Mouse (Mus musculus) gastrocnemius, postnatal 4 days (tissue): ENCODE results near the gene Gfra1. TPM values are rescaled to one million over a fixed set of nuclear protein-coding genes. Genes with fewer than 3 reads are reported as not detected.
A peak's percentile ranks its signal among the peaks of the same experiment; 100 is the strongest.

ENCODE experiments used
- DNase-seq, 2 experiments: peaks; one replicate each; pipeline ENCODE4 v3.0.0; 2021 to 2022; ENCODE audit warnings: low spot score in 2 of 2, mixed read lengths in 2 of 2
- total RNA-seq, 2 experiments: library from RNA; stranded (reverse); gene quantifications; 2 replicates each; pipeline ENCODE4 v1.2.3; 2021

Gfra1 gene
- total RNA-seq, 2 experiments from 2014 or later = 12.5 to 13.9 TPM

- no peak for DNase-seq
Measured at GRCm38 (mm10) chr19:58336802-58337201, 118.9 kb downstream of the Gfra1 start.

DNA sequence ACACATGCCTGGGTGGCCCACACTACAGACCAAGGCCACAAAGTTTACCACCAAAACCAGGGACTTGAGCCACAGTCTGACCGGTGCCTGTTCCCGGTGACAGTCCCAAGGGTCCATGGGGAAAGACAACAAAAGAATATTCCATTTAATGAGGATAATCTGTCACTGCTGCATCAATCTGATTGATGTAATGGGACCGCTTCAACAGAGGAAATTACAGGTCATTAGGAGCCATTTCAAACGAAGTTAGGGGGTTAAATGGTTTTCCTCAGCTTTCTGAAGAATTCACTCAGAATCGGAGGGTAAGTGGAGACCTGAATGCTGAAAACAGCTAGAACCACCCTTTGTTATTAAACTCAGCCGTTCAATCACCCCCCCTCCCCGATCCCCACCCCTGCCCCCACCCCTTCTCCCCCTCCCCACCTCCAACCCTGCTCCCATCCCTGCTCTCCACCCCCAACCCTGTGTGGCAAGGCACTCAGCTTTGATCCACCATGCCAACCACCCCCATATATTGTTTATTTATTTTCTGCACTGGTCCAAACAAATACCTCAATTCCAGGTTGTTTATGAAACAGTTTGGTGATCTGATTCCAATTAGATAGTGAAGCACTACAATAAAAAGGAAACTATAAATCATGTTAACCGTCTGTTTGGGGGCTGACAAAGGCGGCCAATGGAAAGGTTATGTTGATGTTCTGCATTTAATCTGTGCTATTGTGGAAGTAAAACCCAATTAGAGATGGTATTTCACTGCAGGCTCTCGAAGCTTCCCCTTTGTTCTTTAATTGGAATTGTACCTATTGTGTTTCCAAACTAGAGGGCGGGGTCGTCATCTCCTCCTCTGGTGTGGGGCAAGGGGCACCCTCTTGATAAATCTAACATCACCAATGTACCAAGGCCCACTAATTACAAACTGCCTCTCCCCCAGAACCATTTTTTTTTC lies 119.9 kb downstream of the Gfra1 start:
- DNase-seq = no peak

- no peak for DNase-seq
Measured at GRCm38 (mm10) chr19:58329305-58329704, 126.4 kb downstream of the Gfra1 start.

- DNase-seq = no peak
Measured at GRCm38 (mm10) chr19:58328014-58328413, 127.7 kb downstream of the Gfra1 start.

GRCm38 (mm10) chr19:58316474-58316873 lies 139.2 kb downstream of the Gfra1 start:
- DNase-seq = no peak

DNA sequence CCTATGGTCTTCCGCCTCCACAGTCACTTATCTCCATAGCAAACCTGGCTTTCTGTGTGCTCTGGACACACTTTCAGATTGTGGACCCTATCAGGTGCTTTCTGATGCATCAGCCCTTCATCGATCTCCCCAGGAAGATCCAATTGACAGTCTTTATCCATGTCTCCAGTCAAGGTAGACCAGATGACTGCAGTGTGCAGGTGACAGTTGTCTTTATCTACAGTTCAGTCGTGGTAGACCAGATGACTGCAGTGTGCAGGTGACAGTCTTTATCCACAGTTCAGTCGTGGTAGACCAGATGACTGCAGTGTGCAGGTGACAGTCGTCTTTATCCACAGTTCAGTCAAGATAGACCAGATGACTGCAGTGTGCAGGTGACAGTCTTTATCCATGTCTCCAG lies 140.0 kb downstream of the Gfra1 start:
- no peak for DNase-seq

DNA sequence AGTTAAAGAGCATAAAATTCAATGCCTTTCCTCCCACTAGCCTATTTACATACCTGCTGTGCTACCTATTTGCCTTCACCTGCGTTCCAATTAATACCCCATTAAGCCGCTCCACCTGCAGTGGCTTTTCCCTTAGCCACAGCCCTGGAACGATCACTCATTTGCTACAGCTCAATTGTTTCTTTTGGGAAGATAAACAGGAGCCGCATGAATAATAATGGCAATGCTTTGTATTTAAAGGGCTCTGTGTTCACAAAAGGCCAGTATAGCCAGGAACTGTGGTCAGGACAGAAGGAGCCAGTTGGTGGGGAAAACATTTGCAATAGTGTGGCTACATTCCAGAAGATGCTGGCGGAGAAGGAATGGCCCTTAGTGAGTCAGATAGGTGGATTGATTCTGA lies 141.1 kb downstream of the Gfra1 start:
- no peak for DNase-seq

- no peak for DNase-seq
Measured at GRCm38 (mm10) chr19:58313785-58314184, 141.9 kb downstream of the Gfra1 start.

- no peak for DNase-seq
Measured at GRCm38 (mm10) chr19:58312492-58312891, 143.2 kb downstream of the Gfra1 start.

DNA sequence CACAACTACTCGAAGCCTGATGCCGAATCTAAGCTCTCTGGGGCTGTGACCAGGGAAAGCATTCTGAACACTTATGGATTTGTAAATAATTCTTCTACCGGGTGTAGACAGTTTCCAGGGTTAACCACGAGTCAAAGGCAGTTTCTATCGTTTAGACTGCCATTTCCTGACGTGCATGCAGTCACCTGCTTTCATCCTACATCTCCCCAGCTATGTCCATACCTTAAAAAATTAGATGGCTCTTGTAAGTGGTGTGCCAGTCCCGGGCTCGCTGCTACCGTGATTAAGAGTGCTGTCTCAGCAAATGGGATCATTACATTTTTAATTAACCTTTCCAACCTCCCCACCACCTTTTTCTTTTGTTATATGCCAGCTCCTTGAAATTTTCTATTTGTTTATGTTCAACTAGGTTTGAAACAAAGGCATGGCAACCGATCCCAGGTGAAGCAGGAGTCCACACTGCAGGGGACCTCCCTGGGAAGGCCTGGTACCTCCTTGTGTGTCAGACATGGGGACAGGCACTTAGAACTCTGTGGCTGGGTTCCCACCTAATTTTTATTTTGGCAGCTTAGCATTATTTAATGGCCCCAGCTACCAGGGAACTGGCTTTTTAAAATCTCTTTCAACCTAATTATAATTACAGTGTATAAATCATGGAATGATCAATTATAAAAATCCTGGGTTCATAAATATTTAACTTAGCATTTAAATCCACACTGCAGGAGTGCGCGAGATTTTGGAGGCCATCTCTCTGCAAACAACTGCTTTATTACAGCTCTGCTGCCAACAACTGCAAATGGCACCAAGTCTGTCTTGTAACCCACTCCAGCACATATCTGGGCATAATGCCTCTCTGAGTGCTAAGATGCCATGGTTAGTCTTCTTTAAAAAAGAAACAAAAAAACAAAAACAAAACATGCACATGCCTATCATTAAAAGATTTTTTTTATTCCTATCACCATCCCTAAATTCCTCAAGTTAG lies 145.1 kb downstream of the Gfra1 start:
- no peak for DNase-seq

DNA sequence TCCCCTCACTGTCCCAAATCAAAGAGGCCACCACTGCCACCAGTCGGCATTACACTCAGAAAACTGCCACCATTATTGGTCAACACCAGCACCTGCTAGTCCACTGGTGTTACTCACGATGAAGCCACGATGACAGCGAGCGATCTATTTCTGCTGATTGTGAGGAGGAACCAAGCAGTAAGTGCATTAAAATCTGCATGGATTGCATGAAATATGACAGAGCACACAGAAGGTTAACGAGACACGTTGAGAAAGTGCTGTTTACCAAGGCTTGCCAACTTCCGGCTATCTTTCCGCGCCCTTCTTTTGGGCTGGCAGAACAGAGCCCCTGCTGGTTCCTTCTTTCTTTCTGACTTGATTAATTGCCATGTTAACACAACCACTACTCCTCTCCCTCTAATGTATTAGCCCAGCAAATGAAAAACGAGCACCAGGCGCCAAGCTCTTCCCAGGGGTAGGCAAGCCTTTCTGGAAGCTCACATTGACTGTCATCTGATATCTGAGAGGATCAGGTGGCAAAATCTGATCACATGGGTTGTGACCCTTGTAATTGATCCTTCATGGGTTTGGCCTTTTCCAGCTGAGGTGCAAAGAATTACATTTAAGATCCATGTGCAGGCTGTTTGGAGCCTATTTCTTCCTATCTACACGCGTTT lies 146.0 kb downstream of the Gfra1 start:
- no peak for DNase-seq

DNA sequence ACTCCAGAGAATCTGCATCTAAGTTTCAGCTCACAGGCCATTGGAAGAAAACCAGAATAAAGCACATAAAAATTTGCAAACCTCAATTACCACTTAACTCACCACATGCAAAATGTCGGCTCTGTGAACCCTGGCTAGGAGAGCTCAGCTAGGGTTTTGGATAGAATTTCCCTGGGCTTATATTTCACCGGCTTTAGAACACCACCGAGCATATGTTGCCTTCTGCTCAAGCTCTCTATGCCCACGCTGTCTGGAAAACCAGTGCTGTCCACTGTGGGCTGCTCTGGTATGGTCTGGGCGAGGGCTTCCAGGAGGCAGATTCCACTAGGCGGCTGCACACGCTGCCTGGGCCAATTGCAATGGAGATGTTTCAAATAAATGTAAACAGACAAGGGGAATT lies 154.6 kb downstream of the Gfra1 start:
- no peak for DNase-seq

- no peak for DNase-seq
Measured at GRCm38 (mm10) chr19:58297926-58298325, 157.8 kb downstream of the Gfra1 start.

DNA sequence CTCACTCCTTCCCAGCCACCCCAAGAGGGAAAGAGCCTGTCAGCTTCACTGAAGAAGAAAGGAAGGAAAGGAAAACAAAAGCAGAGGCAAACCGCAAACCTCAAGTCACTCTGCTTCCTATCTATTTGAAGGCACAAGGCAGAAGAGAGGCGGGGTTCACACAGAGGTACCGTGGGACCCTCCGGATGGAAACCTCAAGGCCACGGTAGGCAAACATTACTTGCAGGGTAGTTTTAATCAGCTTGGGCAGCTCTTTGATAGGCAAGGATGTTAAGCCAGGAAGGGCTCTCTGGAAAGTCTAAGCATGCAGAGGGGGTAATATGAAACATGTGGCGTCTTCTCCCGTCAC lies 158.9 kb downstream of the Gfra1 start:
- DNase-seq = no peak

DNA sequence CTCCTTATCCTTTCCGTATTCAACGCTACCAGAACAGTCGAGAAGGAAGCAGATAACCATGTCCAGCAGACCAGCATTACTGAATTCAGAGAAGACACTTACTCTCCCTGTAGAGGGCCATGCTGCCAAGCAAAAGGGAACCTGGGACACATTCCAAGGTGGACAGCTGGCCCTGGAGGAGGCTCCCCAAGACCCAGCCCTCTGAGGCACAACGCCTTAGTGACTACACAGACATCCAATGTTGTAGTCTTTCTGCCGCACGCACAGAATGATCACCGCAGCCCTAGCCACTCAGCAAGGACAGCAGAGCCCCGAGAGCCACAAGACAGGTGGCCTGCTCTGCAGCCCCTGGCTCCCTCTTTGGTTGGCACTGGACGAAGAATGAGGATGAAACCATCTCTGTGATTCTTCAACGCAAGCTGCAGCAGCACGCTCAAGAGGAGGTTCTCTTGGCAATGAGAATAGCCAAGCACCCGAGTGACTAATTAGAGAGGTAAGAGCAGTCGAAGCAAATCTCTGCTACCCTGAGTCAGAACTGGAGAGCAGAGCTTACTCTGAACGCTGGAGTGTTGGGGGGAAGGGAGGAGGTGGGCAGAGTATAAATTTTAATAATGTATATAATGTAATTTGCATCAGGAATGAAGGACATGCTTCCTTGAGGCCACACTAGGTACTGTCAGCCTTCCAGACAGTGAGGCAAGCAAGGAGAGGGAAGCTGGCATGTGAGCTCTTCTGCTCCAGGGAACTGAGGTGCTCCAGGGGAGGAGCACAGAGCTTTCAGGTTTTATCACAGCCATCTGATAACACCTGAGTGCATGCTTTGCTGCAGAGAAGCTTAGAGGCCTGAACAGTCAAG lies 159.5 kb downstream of the Gfra1 start:
- DNase-seq = peak in 1 of 2 experiments; percentile 55

- peak in 1 of 2 experiments; percentile 30 for DNase-seq
Measured at GRCm38 (mm10) chr19:58288145-58288544, 167.6 kb downstream of the Gfra1 start.

GRCm38 (mm10) chr19:58275281-58275680 lies 180.4 kb downstream of the Gfra1 start:
- no peak for DNase-seq

GRCm38 (mm10) chr19:58271815-58272214 lies 183.9 kb downstream of the Gfra1 start:
- peak in 1 of 2 experiments; percentile 36 for DNase-seq

- DNase-seq = no peak
Measured at GRCm38 (mm10) chr19:58270778-58271177, 184.9 kb downstream of the Gfra1 start.

- DNase-seq = no peak
Measured at GRCm38 (mm10) chr19:58268476-58268875, 187.2 kb downstream of the Gfra1 start.
